Mouse (Mus musculus): ENCODE measurements at regions not wholly inside any gene's neighbourhood (a gene's known extent, or its start where the extent isn't known, plus 50 kb on each side); places are given as distances from the start of the nearest gene placed in this dataset.
A peak's percentile ranks its signal among the peaks of the same experiment; 100 is the strongest.

GRCm38 (mm10) chr7:55519579-55519978 is 248.4 kb upstream of the Siglech start:
- DNase-seq: no peak

DNA sequence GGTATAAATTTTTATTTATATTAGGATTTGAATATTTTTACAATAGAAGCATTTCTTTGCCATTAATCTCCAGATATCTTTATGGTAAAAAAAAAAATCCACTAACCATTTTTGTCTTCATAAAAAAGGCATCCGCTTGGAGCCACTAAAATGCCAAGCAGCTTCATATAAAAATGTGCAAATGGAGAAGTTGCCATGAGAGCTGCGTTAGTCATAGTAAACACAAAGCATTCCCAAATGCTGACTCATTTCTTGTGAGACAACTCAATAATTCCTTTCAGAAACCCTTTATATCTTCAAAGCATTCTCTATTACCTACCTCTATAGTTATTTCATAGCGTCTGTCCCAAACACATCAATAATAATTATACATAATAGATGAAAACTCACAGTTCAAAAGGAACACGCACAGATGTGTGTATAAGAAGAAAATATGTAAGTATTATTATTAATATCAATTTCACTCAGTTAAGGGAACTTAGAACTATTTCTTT is 228.1 kb upstream of the Siglech start:
- no peak for DNase-seq

DNA sequence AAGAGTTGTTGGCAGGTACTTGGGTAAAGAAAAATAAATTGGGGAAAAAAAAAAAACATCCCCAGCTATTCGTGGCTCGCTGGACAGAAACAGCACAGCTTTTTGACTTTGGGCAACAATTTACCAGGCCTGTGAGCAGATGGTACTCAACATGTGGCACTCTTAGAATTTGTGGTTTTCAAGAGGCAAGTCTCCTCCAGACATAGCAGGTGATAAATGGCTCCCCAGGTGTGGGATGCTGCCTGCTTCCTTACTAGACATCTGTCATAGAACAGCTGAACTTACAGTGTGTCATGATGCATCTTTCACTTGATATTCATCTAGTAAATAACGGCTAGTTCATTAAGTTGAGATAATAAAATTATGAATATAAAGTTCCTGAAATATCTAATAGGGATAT is 218.8 kb upstream of the Siglech start:
- DNase-seq: no peak

DNA sequence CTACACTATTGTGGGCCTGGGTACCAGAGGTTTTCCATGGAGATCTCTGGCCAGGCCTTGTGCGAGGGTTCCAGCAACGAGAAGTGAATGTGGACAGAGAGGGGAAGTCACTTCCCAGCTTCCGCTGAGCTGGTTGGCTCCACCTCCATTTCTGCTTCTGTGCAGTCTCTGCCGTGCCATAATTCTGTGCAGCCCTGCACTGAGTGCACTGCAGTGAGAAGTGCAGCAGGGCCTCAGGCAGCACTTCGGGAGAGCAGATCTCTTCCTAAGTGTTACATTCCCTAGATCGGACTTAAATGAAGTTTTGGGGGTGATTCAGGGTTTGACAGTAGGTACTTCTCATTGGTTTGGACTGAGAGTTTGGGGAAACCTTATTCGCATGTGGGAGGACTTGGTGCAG is 194.6 kb upstream of the Siglech start:
- DNase-seq: no peak

DNA sequence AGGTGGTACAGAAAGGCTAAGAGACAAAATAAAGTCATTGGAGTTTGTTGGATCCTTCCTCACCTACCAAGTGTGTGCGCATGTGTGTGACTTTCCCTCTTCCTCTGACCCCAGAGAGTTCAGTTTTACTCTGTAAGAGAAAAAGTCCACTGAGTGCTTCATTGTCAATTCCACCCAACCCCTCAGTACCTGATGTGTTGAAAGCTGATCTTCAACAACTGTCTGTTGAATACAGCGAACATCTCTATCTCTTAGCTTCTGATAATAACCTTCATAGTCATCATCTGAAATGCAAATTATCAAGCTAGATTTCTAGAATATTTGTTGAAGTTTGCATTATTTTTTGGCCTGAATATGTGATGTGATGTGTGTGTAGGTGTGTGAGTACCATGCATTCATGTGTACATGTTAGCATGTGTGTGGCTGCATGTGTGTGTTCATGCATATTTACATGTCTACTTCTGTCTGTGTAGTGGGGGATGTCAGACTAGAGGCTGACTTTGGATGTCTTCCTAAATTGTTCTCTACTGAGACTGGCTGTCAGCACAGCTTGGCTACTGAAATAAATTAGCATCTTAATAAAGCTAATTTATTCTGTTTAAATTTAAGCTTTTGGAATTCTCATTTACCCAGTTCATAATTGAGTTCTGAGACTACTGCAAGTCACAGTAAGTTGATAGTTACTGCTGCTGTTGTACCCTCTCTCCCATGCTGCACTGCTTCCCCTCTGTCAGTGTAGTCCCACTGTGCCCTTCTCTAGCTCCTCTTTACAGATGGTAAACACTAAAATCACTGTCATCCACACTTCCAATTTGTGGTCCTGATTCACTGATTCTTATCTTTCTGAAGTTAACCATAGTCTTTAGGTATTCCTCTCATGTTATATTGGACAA is 186.7 kb upstream of the Siglech start:
- DNase-seq: peak; percentile 7

Measured in layer of hippocampus, adult 9-11 months (tissue).